Mouse (Mus musculus) heart, adult 18-20 months (tissue): Measurements from ENCODE around the gene Ercc4. TPM values are rescaled to one million over a fixed set of nuclear protein-coding genes. Genes with fewer than 3 reads are reported as not detected.
"Not testable (repeated sequence)": the region's sequence is repeated elsewhere in the genome, so short reads cannot be mapped to it uniquely, and the experiment has no call there.

Source experiments
- DNase-seq, 2 experiments: peaks; one replicate each; pipeline ENCODE4 v3.0.0; 2021 to 2022; ENCODE audit warnings: mixed read lengths in 1 of 2
- long read RNA-seq, 2 experiments: library from polyadenylated mRNA; stranded (forward); transcript quantifications; one replicate each; pipeline ENCODE4 v2.0.0; 2021
- total RNA-seq, 2 experiments: library from RNA; stranded (reverse); gene quantifications; 2 replicates each; pipeline ENCODE4 v1.2.3; 2021

Ercc4 gene
- 1 to 10 TPM; 7.0 to 8.2 TPM for total RNA-seq
- long read RNA-seq, experiment 1, transcript Ercc4-201 (11 exons, 3,480 nt), result major isoform, 5 of 7 reads
- long read RNA-seq, experiment 1, partial matches to known transcripts, result 2 of 7 reads
- long read RNA-seq, experiment 1, other reads (novel, unspliced or antisense), result 0 of 7 reads
- long read RNA-seq, experiment 2, transcript Ercc4-201 (11 exons, 3,480 nt), result major isoform, 6 of 7 reads
- long read RNA-seq, experiment 2, partial matches to known transcripts, result 0 of 7 reads
- long read RNA-seq, experiment 2, other reads (novel, unspliced or antisense), result 1 of 7 reads

GRCm38 (mm10) chr16:13109156-13109989 is at the start of gene Ercc4:
Gene Ercc4 (plus strand): TSS chr16:13109684.
- peak; percentile 98 for DNase-seq

- DNase-seq, result no peak
These were observed 48.4 kb upstream of the Ercc4 start for GRCm38 (mm10) chr16:13061113-13061512.

GRCm38 (mm10) chr16:13074176-13074575 is 35.3 kb upstream of the Ercc4 start:
- DNase-seq, result no peak

- no peak for DNase-seq
These were observed 29.3 kb upstream of the Ercc4 start for GRCm38 (mm10) chr16:13080161-13080560.

GRCm38 (mm10) chr16:13083155-13083798 is 26.2 kb upstream of the Ercc4 start:
- DNase-seq, result no peak

GRCm38 (mm10) chr16:13108356-13108755 is 1.1 kb upstream of the Ercc4 start:
- no peak for DNase-seq

- no peak for DNase-seq
These were observed 609 bp downstream of the Ercc4 start for GRCm38 (mm10) chr16:13109990-13110595.

GRCm38 (mm10) chr16:13114821-13115220 is 5.3 kb downstream of the Ercc4 start:
- DNase-seq, result no peak

GRCm38 (mm10) chr16:13115466-13115865 is 6.0 kb downstream of the Ercc4 start:
- not testable (repeated sequence) for DNase-seq

- DNase-seq, result peak; percentile 50 to 71
These were observed 7.9 kb downstream of the Ercc4 start for GRCm38 (mm10) chr16:13117299-13117966.

- DNase-seq, result no peak
These were observed 8.5 kb downstream of the Ercc4 start for GRCm38 (mm10) chr16:13117967-13118430.

- no peak for DNase-seq
These were observed 9.3 kb downstream of the Ercc4 start for GRCm38 (mm10) chr16:13118754-13119294.

- DNase-seq, result no peak
These were observed 10.3 kb downstream of the Ercc4 start for GRCm38 (mm10) chr16:13119641-13120350.

- DNase-seq, result no peak
These were observed 15.9 kb downstream of the Ercc4 start for GRCm38 (mm10) chr16:13125357-13125756.

GRCm38 (mm10) chr16:13127566-13127965 is 18.1 kb downstream of the Ercc4 start:
- no peak for DNase-seq

- peak in 1 of 2 experiments; percentile 49 for DNase-seq
These were observed 20.9 kb downstream of the Ercc4 start for GRCm38 (mm10) chr16:13130412-13130811.

GRCm38 (mm10) chr16:13141220-13141619 is 31.7 kb downstream of the Ercc4 start:
- DNase-seq, result no peak

- DNase-seq, result no peak
These were observed 34.4 kb downstream of the Ercc4 start for GRCm38 (mm10) chr16:13143932-13144331.

GRCm38 (mm10) chr16:13144682-13145410 is 35.4 kb downstream of the Ercc4 start:
- no peak for DNase-seq

GRCm38 (mm10) chr16:13146231-13146630 is 36.7 kb downstream of the Ercc4 start:
- DNase-seq, result no peak
